Mouse (Mus musculus) frontal cortex, adult 2 months (tissue): ENCODE measurements around the gene Abat. TPM values are rescaled to one million over a fixed set of nuclear protein-coding genes. Genes with fewer than 3 reads are reported as not detected.

Experiments used
- DNase-seq, 2 experiments: peaks; one replicate each; pipeline ENCODE4 v3.0.0; 2022; ENCODE audit warnings: low spot score in 1 of 2; ENCODE audit errors: extremely low spot score in 1 of 2
- polyA plus RNA-seq: library from polyadenylated mRNA; depleted of rRNA; stranded (reverse); fragments of >200 nt; gene quantifications from 2 replicates; pipeline ENCODE4 v1.2.3, GENCODE M21; 2012; rRNA removed

The Abat gene
- 198 and 208 TPM in 2 replicates for polyA plus RNA-seq

- peak; percentile 89 to 96 for DNase-seq
These were observed at the start of gene Abat for GRCm38 (mm10) chr16:8513236-8513906. Gene Abat (plus strand): TSS chr16:8513429.

DNA sequence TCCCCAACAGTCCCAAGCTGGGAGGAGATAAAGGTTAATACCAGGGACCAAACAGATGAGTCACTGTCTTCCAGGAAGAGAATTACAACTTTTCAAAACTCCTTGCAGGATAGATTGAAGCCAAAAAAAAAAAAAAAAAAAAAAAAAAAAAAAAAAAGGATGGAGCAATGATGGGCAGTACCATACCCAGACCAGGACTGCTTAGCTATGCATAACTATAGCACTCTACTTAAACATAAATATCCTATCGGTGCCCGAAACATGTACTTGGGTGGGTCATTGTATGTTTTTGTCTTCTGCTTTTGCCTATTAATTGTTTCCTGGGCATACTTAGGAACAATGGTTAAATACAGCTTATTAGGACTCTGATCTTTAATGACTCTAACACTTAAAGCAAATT, 43.1 kb upstream of the Abat start:
- DNase-seq, result no peak

DNA sequence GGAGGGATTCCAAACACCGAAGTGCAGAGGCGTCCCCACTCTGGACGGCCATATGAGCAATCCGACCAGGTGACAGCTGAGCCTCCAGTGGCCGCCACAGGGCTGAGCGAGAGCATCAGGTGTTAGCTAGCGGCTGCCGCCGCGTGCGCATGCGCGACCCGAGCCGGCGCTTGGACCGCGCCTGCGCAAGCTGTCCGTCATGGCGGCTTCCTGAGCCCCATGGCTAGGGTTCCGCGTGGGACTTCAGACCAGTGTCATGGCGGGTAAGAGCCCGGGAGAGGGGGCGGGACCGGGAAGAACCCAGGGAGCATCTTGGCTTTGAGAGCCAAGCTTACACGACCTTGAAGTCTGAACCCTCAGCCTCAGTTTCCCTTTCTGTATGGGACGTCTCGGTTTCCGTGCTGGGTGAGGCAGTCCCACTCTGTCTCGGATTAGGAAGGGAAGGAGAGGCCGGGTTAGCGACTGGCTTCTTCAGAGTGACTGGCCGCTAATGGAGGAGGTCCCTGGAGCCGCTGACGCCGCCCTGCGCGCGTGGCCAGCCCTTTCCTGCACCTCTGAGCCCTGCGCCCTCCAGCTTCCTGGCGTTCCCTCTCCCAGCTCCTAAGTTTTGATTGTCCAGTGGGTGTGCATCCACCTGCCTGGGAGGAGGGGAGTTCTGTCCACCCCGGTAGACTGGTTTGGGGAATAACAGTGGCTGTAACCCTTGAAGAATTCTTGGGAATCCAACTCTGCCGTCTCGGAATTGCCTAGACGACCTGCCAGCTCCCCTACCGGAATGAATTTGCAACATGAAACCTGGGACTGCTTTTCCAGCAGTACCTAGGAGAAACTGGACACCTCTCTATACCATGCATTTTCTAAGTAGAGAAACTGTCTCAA, 42.4 kb upstream of the Abat start, which contains the start of gene Mettl22:
Gene Mettl22 (plus strand): TSS at position 186 of the 879 bp plus-strand sequence.
- DNase-seq, result peak; percentile 86 to 93

- DNase-seq, result no peak
These were observed 25.7 kb upstream of the Abat start for GRCm38 (mm10) chr16:8487396-8488005.

DNA sequence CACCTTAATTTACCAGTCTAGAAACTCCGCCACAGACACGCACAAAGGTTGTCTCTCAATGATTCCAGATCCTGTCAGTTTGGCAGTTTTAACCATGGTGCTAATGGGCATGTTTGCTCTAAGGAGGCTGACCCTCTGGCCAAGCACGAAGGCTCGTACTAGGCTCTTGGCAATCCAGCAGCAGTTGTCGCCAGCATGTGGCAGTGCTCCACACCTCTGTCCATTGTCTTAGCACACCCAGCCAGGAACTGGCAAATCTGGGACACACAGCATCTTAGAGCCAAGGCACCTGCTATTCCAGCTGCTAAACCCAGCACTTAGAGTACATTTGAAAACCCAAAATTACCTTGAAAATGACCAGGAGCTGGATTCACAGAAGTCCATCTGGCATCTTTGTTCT, 23.9 kb upstream of the Abat start:
- DNase-seq, result no peak

DNA sequence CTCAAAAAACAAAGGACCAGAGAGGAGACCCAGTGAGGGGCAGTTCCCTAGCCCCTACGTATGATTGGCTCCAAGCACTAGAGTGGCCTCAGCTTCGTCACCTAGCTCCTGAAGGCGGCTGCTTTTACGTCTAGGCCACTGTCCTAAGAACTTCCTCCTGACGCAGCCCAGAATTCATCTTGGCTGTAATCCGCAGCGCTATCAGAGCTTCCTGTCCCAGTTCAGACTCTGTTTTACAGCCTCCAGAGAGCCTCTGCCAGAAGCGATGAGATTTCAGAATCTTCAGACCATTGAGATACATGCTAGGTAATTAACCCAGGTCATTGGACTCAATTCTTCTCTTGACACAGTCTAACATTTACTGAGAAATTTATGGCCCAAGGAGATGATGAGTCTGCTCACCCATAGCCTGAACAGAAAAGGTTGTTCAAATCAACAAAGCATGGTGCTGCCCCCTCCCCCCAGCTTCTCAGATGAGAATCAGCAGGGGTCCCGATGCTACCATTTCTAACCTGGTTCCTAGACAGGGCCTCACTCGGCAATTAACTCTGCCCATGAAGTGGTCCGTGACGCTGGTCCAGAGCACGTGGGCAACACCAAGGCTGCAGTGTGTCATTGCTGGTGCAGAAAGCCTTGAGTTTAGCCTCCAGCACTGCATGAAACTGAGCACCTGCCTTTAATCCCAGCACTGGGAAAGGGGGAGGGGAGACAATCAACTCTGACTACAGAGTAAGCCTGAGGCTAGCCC, 21.3 kb upstream of the Abat start:
- DNase-seq, result no peak

GRCm38 (mm10) chr16:8494268-8494667, 19.0 kb upstream of the Abat start:
- peak in 1 of 2 experiments; percentile 85 for DNase-seq

- DNase-seq, result no peak
These were observed 16.3 kb upstream of the Abat start for GRCm38 (mm10) chr16:8496967-8497366.

GRCm38 (mm10) chr16:8504271-8504670, 9.0 kb upstream of the Abat start:
- no peak for DNase-seq

DNA sequence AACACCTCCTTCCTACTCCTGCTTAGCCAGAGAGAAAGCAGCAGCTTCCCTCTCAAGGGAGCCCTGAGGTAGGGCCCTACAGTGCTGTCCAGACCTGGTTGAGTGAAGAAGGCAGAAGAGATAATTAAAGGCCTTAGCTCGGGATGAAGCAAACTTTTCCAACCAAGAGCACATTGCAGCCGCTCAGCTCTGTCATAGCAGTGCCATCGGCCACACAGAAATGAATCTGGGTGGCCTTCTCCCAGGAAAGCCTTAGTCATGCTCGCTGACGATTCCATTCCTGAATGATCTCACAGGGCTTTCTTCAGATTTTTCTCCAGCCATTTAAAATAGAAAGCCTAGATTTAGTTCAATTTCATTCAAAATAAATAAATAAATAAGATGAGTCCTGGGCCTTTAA, 3.3 kb upstream of the Abat start:
- DNase-seq, result no peak

GRCm38 (mm10) chr16:8512830-8513229, 399 bp upstream of the Abat start:
- no peak for DNase-seq

GRCm38 (mm10) chr16:8514180-8514579, 951 bp downstream of the Abat start:
- no peak for DNase-seq

GRCm38 (mm10) chr16:8520525-8520924, 7.3 kb downstream of the Abat start:
- no peak for DNase-seq

DNA sequence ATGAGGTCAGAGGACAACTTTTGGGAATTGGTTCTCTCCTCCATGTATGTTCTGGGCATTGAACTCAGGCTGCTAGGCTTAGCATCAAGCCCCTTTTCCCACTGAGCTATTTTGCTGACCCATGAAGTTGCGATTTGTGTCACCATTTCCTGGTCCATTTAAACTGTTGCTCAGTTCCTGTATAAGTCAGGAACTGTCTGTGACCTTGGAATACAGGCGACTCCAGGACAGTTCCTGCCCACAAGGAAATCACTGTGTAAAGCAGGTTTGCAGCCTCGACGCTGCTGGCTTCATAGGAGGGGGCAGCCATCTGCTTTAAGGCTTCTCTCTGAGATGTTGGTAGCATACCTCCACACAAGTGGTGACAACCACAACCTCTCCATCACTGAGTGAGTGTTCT, 8.1 kb downstream of the Abat start:
- no peak for DNase-seq

- peak; percentile 26 to 50 for DNase-seq
These were observed 10.4 kb downstream of the Abat start for GRCm38 (mm10) chr16:8523480-8524144.

GRCm38 (mm10) chr16:8524163-8524847, 11.1 kb downstream of the Abat start:
- DNase-seq, result no peak

DNA sequence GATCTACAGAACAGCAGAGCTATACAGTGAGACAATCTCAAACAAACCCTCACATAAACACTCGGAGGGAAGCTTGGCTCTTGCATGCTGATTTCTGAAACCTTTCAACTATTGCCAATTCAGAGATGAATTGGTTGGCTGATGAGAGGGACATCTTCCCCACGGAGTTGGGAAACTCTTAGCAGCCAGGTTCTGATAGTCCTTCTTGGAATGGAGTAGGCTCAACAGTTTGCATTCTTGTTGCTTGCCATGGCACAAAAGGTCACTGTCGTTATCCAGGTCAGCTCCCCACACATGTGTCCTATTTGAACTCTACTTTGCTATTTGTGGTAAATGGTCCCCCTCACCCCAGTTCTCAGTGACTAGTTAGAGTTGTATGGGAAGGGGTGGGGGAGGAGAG, 12.1 kb downstream of the Abat start:
- no peak for DNase-seq

- DNase-seq, result no peak
These were observed 12.6 kb downstream of the Abat start for GRCm38 (mm10) chr16:8525877-8526276.

- no peak for DNase-seq
These were observed 16.2 kb downstream of the Abat start for GRCm38 (mm10) chr16:8529389-8529788.

- no peak for DNase-seq
These were observed 16.8 kb downstream of the Abat start for GRCm38 (mm10) chr16:8530018-8530417.
